Mouse (Mus musculus) ES-E14 (cell line): ENCODE data around the gene Pde4dip.

ENCODE experiments used
- CHD2 ChIP-seq: IDR thresholded peaks from 2 replicates; pipeline ENCODE4 v1.6.1; 2014; ENCODE audit warnings: mild to moderate bottlenecking, low read depth, low read length, inconsistent platforms
- HCFC1 ChIP-seq: IDR thresholded peaks from 2 replicates; pipeline ENCODE4 v1.6.1; 2012; ENCODE audit warnings: low read length, inconsistent platforms, borderline replicate concordance; ENCODE audit not compliant: insufficient read depth
- MAFK ChIP-seq: IDR thresholded peaks from 2 replicates; pipeline ENCODE4 v1.6.1; 2014; ENCODE audit warnings: mild to moderate bottlenecking, low read depth, low read length, inconsistent platforms; ENCODE audit not compliant: insufficient read depth
- ZC3H11A ChIP-seq: IDR thresholded peaks from 2 replicates; pipeline ENCODE4 v1.6.1; 2012; ENCODE audit warnings: low read depth, mild to moderate bottlenecking, inconsistent platforms, low read length, borderline replicate concordance
- ZNF384 ChIP-seq: IDR thresholded peaks from 2 replicates; pipeline ENCODE4 v1.6.1; 2012; ENCODE audit warnings: low read depth, low read length, inconsistent platforms

GRCm38 (mm10) chr3:97742841-97743240, 145.7 kb downstream of the Pde4dip start:
- TF ChIP-seq HCFC1 (no peak), MAFK (no peak), CHD2 (no peak), ZNF384 (no peak), ZC3H11A (no peak)
